Mouse (Mus musculus) T-cell, adult 2 months (primary cell): Measurements from ENCODE around the gene B9d1.

Experiments
- DNase-seq: peaks from one replicate; pipeline ENCODE4 v3.0.0; 2022; ENCODE audit warnings: low spot score

B9d1 gene

DNA sequence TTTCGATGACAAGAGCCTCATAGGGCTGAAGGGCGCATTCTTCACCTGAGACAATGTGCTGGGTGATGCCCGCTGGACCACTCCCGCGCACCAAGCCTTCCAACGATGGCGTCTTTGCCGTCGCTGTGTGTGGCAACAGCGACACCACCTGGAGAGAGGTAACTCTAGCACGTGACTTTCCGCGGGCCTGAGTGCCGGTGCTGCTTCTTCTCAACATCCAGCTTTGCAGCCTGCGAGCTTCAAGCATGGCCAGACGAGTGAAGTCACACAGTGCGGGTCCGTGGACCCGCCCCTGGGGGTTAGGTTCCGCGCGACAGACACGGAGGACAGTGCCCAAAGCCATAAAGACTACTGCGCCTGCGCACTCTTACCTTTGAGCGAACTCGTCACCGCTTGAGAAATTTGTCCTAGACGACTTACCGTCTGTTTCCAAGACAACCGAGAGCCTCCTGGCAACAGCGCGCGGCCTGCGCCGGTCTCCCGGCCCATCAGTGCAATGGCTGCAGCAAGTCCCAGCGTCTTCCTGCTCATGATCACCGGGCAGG, at the start of gene B9d1:
Gene B9d1, plus strand, starts transcription at position 432 of the 545 bp plus-strand sequence.
- DNase-seq, result peak; percentile 92

DNA sequence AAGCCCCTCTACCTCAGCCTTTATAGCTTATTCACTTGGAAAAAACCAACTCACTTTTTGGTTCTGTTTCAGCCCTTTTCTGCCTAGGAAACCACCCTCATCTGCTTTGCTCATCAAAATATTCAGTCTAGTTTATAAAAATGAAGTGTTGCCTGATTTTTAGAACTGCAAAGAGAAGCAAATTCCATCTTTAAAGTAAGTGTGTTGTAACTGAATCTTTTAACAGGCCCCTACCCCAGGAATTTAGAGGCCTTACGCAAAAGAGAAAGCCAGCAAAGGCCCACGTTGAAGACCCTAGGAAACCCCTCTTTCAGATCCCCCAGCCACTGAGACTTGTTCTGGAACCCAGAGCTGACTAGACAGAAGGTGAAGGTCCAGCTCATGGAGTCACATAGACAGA, 40.9 kb upstream of the B9d1 start:
- DNase-seq, result no peak

DNA sequence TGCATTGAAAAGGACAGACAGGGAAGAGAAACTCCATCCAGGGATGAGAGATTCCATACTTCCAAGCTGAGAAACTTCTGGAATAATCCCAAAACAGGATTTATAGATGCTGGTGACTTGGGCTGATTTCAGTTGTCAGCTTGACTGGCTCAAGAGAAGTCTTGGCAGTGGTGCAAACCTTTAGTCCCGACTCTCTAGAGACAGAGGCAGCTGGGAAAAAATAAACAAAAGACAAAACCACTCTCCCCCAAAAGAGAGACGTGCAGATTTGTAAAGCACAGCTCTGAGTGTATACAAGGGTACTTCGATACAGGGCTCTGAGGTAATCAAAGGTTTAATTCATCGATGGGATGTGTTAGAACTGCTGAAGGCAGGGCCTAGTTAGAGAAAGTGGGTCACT, 39.5 kb upstream of the B9d1 start:
- no peak for DNase-seq

DNA sequence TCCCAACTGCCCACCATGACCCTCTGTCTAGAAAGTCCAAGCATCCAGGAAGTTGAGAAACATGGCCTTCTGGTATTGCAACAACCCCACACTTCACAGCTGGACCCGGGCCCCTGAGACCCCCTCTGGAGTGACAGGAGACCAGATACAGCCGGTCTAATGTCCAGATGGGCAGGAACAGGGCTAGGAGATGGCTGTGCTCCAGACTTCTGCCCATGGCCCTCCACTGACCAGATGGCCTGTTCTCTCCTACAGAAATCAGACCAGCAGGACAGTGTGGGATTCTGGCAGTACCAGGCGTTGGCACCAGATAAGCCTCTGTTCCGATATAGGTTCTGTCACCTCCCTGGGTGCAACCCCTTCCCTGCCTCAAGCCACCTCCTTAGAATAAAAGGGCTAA, 36.4 kb upstream of the B9d1 start:
- DNase-seq, result no peak

DNA sequence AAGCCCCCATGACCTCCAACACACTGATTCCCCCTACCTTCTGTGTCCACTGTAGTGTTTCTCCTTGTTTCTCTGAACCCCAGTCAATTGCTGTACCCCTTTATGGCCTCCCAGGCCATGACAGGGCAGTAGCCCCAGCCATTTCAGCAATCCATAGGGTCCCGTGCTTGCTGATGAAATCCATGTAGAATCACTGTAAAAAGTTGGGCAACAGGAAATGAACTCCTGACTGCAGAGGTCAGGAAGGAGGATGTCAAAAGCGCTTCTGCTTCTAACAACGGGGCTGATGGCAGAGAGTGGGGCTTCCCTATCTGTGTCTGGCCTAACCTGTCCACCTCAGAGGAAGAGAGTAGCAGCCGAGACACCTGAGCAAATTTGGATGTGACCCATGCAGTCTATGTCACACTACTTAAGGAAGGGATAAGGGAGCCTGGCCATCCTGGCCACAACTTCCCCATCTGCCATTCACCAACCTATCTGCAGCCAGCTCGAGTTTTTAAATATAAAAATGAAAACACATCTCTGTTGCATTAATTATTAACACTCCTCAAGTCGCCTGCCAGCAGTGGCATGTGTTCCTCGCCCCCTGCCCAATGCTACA, 35.5 kb upstream of the B9d1 start:
- no peak for DNase-seq

DNA sequence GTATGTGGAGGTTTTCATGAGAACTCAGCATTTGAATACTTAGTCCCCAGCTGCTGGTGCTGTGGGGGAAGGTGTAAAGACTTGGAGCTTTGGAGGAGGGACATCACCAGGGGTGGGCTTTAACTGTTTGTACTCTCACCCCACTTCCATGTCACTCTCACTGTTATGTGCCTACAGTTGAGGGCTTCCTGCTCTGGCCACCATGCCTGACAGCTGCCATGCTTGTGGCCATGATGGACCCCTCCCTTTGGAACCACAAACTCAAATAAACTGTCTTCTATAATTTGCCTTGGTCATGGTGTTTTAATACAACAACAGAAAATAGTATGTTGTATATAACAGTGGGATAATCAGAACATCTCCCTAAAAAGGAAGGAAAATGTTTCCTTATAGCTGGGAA, 34.1 kb upstream of the B9d1 start:
- no peak for DNase-seq

DNA sequence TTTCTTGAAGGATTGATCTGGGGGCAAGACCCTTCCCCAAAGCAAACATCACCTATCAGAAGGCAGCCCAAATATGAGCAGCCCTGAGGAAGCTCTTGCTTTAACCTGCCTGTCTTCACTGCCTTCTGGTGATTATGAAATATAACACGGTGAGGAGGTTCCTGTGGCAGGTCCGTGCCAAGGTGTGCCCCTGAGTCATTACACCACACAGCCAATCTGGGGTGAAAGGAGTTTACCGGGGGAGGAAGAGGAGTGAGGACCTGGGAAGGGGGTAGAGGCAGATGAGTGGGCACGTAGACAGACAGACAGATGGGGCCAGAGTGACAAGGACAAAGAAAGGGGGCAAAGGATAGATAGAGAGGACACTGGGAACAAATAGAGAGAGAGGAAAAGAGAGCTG, 31.3 kb upstream of the B9d1 start:
- DNase-seq, result no peak

DNA sequence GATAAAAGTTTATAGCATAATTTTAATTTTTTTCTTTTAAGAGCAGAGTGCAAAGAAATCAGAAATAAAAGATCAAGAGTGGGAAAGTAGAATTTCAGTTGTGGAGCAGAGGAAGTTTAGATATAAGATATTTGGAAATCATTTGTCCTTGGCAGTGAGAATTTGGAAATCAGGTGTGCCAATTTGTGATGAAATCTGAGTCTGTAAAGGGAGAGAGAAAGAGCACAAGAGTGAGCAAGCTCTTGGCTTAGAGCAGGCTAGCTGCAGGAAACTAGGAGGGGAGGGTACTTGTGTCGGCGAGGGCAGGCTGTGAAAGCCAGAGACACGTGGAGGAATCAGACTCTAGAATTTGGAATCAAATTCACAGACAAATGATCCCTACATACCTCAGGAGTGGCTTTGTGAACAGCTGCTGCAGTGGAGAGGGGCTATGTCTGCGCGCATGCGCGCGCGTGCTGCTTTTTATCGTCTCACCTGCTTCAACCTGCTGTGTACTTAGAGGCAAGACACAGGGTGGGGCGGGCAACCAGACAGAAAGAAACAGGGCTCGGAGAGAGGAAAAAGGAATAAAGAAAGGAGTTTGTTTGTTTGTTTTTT, 28.1 kb upstream of the B9d1 start:
- DNase-seq, result no peak

DNA sequence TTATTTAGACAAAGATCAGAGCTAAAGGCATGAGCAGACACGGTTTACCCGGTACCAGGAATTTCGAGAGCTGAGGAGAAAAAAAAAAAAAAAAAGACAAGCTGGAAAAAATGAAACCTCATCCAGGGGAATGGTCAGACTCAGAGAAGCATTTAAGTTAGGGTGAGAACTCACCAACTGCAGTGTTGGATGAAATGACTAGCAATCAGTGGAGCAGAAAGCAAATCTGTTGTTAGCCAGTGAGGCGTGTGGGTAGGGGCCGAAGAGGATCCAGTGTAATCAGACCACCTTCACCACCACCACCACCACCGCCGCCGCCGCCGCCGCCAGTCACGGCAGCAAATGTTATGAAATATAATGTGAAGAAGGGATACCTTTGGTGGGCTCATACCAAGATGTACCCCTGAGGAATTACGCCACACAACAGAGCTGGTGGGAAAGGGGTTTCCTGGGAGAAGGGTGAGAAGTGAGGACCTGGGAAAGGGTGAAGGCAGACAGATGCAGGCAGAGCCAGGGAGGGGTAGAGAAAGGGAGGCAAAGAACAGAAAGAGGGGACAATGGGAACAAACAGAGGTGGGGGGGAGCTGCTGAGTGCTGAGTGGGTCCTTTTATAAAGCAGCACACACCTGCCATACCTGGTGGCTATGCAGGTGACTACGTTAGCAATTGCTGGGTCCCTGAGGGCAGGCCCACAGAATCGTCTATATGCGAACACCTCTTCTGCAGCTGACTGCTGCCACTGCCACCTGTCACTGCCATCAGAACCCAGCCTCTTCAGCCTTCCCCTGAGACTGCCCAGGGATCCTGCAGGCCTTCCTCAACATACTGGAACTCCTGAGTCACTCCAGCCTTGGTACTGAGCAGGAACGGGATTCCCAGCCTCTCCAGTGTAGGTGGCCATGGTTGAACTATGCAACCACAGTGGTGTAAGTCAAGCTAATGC, 27.1 kb upstream of the B9d1 start:
- DNase-seq, result no peak

DNA sequence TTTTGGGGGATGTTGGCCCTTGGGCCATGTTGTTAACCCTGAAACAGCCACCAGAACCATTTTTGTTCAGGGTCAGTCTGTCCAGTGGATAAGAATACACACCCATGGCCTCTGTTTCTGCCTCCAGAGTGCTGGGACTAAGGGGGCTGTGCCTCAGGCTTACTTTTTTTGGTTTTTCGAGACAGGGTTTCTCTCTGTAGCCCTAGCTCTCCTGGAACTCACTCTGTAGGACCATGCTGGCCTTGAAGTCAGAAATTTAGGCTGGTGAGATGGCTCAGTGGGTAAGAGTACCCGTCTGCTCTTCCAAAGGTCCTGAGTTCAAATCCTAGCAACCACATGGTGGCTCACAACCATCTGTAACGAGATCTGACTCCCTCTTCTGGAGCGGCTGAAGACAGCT, 26.2 kb upstream of the B9d1 start:
- DNase-seq, result no peak

DNA sequence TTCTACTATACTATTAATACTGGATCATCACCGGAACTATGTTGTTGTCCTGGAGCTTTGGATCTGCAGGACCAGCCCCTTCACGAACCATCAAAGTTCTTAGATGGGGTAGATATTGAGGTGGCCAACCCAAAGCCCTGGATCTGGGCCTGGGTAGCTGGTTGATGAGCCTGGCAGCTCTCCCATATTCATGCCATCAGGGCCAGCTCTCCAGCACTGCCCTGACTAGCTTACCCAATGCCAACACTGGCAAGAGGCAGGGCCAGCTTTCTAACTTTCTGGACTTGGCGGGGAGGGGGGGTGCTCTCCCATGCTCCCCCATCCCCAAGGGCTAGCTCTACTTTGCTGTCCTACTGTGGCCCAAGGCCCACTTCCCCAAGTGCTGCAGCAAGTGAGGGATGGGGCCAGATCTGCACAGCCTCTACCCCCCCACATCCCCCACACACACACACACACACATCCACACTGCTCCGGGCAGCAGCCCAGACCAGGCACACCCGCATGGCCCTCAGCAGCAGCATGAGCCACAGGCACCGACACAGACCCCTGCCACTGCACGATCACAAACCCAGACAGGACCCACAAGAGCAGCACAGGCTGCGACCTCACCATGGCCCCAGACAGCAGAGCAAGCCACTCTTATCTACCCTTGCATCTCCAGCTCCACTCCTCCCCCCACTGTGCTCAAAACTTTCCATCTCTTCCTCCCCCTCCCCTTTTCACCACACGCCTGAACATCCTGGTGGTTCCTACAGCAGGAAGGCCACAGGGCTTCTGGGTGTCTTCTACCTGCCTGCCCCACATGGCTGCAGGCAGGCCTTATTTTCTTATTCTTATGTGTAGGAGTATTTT, 23.5 kb upstream of the B9d1 start:
- DNase-seq, result peak; percentile 12

DNA sequence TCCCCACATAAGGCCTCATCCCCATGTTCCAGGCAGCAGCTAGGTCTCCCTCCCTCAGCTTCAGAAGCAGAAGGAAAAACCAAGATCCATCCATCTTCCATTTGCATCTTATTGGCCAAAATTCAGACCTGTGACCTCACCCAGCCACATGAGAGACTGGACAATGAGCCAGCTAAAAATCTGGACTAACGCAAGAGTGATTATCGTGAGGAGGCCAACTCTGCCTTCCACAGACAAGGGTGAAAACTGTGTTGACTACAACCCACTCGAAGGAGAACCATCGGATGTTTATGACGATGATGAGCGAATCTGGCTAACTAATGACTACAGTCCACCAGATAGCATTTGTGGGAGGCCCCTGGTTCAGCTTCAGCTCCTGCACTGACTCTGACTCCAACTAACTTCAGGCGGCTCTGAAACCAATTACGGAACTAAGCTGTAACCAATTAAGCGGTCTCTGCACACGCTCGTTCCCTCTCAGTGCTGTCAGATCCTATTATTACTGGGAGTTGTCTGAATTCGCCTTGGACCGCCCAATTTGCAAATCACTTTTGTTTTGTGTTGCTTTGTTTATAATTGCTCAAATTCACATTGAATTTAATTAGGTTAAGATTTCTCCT, 21.6 kb upstream of the B9d1 start:
- DNase-seq, result no peak

DNA sequence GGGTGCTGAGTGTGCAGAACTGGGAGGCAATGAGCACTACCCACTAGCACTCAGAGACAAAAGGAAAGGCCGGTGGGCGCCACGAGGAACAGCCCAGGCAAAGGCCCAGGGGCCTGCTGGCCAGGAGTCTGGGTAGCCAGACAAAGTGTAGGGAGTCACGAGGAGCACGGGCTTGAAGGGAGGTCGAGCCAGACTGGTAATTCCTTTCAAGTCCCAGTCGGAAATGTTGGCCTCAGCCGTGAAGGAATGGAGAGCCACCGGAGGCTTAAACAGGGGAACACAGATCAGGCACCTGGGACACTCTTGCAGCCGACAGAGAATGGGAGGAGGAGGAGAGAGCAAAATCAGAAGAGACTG, 20.7 kb upstream of the B9d1 start:
- DNase-seq, result no peak

DNA sequence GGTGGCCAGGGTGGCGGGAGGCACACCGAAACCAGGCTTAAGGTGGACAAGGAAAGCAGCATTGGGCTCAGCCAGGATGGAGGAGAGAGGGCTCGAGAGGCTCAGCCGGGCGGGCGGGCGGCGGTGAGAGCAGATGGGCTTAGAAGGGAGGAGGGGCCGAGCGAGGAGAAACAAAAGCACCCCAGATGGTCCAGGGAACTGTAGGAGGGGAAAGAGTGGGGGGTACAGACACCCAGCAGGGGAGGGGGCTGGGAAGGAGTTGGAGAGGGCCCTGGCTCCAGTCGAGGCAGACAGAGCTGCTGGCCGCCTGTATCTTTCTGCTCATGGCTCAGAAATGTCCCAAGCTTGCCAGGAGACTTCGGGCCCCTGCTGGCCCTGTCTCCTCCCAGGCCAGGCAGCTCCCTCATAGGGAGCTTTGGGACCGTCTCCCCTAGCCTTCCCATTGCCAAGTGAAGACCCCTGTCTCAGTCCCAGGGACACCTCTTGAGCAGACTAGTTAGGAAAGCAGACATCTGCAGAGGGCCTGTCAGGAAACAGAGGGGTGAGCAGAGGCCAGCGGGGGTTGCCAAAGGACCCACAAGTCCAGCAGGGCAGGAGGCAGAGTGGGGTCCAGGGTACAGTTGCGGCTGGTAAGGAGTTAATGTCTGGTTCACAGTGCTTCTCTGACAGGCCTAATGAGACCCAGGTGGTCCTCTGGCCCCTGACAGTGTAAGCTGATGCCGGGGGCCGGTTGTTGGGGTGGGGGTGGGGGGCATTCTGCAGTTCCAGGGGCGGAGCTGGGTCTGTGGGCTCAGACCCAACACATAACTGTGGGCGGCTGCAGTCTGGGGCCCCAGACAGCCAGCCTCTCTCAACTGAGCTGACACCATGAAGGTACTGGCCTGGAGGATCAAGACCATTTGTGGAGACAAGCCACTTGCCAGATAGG, 20.1 kb upstream of the B9d1 start, which contains the start of gene Mfap4:
Gene Mfap4, plus strand, starts transcription at position 819 of the 928 bp plus-strand sequence.
- DNase-seq, result no peak

DNA sequence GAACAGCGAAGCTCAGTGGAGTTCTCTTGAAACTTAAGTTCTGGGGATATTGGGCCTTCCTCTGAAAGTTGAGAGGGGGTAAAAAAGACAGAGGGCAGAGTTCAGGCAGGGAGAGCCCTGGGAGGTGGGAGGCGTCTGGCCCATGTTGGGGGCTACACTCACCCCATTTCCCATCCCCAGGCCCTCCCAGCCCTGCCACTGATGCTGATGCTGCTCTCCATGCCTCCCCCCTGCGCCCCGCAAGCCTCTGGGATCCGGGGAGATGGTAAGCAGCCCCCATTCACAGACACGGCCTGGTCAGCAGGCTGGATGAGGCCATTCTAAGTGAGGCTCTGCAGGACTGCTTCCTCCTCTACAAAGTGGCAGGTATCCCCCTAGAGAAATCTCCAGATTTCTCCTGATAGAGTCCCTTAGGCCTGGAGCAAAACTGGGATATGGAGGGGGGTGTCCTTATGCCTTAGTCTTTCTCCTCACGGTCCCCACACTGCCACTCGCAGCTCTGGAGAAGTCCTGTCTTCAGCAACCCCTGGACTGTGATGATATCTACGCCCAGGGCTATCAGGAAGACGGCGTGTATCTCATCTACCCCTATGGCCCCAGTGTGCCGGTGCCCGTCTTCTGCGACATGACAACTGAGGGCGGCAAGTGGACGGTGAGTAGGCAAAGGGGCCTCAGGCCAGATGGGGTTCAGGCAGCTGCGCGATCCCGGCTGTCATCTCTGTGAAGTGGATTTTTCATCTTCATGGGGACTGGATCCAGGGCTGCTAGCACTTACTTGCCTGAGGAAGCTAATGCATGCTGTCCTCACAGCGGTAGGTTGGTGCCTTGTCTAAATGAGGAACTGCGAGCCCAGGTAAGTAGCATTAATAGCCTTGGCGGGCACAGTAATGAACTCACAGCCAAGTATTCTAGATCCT, 19.1 kb upstream of the B9d1 start:
- no peak for DNase-seq

DNA sequence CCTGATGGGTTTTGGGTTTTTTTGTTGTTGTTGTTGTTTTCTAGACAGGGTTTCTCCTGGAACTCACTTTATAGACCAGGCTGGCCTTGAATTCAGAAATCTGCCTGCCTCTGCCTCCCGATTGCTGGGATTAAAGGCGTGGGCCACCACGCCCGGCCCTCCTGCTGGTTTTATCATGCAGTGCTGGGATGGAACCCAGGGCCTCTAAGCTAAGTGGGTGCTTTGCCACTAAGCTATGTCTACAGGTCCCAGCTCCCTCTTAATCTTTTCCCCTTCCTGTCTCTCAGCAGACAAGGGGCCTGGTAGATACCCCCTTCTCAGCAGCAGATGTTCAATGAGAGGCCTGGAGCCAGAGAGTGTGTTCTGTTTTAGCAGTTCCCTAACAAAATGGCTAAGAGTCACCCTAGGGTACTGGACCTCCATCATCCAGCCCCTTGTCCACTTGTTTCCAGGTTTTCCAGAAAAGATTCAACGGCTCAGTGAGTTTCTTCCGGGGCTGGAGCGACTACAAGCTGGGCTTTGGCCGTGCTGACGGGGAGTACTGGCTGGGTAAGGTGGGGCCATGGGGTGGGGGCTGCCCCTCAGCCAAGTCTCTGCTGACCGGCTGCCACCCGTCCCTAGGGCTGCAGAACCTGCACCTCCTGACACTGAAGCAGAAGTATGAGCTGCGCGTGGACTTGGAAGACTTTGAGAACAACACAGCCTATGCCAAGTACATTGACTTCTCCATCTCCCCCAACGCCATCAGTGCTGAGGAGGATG, 18.3 kb upstream of the B9d1 start:
- DNase-seq, result no peak

DNA sequence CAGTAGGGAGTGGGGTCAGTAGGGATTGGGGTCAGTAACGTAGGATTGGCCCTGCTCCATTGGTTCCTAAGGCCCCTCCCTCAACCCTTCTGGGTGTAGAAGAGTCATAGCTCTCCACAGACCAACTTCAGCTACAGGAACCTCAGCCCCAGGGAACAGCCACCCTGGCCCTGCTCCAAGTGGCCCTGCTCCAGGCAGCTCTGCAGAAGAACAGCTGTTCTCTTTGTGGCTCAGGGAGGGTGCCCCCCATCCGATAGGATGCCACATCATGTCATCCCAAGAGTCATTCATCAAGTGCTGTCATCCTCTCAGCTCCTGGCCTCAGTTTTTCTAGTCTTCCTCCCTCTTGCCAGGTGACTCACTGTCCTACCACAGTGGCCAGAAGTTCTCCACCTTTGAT, 17.5 kb upstream of the B9d1 start:
- DNase-seq, result no peak

DNA sequence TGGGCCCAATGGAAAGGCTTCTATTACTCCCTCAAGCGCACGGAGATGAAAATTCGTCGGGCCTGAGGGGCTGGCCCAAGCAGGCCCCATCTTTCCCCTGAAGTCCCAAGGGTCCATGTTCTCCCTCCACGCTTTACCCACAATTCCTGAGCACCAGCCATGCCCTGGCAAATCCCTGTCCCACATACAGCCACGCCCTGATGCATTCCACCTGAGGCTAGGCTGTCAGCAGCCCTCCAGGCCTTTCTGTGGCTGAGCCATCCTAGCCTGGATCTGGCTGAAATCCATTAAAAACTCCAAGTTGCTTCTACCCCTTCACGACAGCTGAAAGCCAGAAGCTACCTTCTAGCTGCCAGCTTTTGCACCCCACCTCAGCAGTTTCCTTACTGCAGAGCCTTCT, 17.0 kb upstream of the B9d1 start:
- DNase-seq, result no peak

DNA sequence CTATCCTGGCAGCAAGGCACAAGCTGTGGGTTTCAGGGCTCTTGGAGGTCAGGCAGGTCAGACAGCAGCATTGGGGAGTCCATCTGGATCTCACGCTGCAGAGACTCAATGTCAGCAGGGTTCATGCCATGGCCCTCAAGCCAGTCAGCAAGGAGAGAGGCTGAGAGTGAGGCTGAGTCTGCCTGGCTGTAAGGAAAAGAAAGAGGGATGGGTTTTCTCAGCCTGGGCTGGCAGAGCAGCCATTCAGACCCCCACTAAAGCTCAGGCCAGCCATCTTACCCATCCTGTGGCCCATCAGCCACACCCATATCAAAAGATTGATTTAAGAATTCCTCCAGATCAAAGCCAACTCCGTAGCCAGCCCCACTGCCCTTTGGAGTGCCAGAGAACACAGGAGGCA, 15.9 kb upstream of the B9d1 start:
- DNase-seq, result no peak
